25 mouse cellular contexts compared by ENCODE assay signal in genomic region chr11:115372737-115373136, GRCm38 (mm10). TPM values are rescaled to one million over a fixed set of nuclear protein-coding genes. Genes with fewer than 3 reads are reported as not detected.
"Had no signal": no experiment of that assay in that cellular context is flagged by ENCODE, and none has a peak within 500 bp of the region (broad histone marks: within the 10 kb centered on the region; RNA-seq: fewer than 3 reads in every experiment).

No protein-coding gene starts in this region.

- ATAC-seq: intestine, postnatal 0 days; liver, embryonic 12.5 days; midbrain, embryonic 15.5 days had no signal

- DNase-seq: kidney, adult 8-10 months; kidney, postnatal 14 days; kidney, postnatal 4 days; layer of hippocampus, adult 9-11 months; layer of hippocampus, postnatal 36 days; liver; lung, adult 18-20 months; lung, postnatal 4 days; retina, postnatal 1 day; right cerebral cortex, postnatal 25 days; spleen, adult 18-20 months; thymus, postnatal 25 days had no signal

- H3K27ac ChIP-seq: kidney, embryonic 15.5 days; limb, embryonic 10.5 days; limb, embryonic 13.5 days; liver, embryonic 12.5 days; liver, embryonic 15.5 days; midbrain, embryonic 12.5 days; neural tube, embryonic 13.5 days; stomach, embryonic 15.5 days had no signal

- H3K4me2 ChIP-seq: kidney, embryonic 15.5 days; limb, embryonic 13.5 days; liver, embryonic 12.5 days; liver, embryonic 15.5 days; stomach, embryonic 15.5 days had no signal

- H3K9ac ChIP-seq: kidney, embryonic 15.5 days; limb, embryonic 13.5 days; liver, embryonic 12.5 days; liver, embryonic 15.5 days; midbrain, embryonic 12.5 days; neural tube, embryonic 13.5 days; stomach, embryonic 15.5 days had no signal

- H3K9me3 ChIP-seq: kidney, embryonic 15.5 days; limb, embryonic 10.5 days; limb, embryonic 13.5 days; liver, embryonic 12.5 days; liver, embryonic 15.5 days; midbrain, embryonic 12.5 days; midbrain, embryonic 15.5 days; neural tube, embryonic 13.5 days; stomach, embryonic 15.5 days had no signal

- H3K4me3 ChIP-seq: kidney, embryonic 15.5 days; limb, embryonic 10.5 days; limb, embryonic 13.5 days; liver, embryonic 12.5 days; liver, embryonic 15.5 days; midbrain, embryonic 12.5 days; midbrain, embryonic 15.5 days; myocyte; neural tube, embryonic 13.5 days; stomach, embryonic 15.5 days had no signal

- H3K36me3 ChIP-seq: kidney, embryonic 15.5 days; limb, embryonic 10.5 days; limb, embryonic 13.5 days; liver, embryonic 12.5 days; liver, embryonic 15.5 days; midbrain, embryonic 12.5 days; midbrain, embryonic 15.5 days; neural tube, embryonic 13.5 days; stomach, embryonic 15.5 days had no signal

RNA-seq across cellular contexts. Expression of gene Otop3, which starts 38.2 kb away (rescaled TPM):
- polyA plus RNA-seq: kidney, embryonic 15.5 days; limb, embryonic 10.5 days; limb, embryonic 13.5 days; liver, embryonic 12.5 days; liver, embryonic 15.5 days; lung, embryonic 16.5 days; myocyte; thymus, postnatal 0 days had no signal
